Mouse (Mus musculus): ENCODE results near the gene Cyb5b.
"Not testable (repeated sequence)": the region's sequence is repeated elsewhere in the genome, so short reads cannot be mapped to it uniquely, and the experiment has no call there.

Gene Cyb5b

DNA sequence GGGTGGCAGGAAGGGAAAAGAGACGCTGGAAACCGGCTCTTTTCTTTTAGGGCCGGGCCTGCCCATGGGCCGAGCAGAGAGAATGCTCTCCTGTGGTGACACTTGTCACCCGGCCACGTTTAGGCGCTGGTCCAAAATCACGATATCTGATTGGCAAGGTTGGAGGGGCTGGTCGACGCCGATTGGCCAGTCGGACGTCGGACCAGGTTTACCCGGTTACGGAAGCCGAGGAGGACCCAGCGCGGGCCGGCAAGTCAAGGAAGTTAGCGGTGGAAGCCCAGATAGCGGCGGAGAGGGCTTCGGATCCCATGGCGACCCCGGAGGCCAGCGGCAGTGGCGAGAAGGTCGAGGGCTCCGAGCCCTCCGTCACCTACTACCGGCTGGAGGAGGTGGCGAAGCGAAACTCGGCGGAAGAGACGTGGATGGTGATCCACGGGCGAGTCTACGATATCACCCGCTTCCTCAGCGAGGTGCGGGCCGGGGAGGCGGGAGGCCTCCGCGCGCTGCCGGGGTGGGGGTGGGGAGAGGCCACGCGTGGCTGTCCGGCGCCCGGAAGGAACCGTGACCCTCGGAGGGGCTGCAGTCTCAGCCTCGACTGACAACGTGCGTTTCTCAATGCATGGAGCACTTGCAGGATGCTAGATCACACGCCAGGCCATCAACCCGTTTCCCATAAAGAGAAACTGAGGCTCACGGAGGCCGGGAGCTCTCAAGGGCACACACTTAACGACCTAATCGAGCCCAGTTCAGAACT is at the start of gene Cyb5b:
TSS of gene Cyb5b (plus strand) at position 237 of the 754 bp plus-strand sequence.
- peak; percentile 97 for DNase-seq

DNA sequence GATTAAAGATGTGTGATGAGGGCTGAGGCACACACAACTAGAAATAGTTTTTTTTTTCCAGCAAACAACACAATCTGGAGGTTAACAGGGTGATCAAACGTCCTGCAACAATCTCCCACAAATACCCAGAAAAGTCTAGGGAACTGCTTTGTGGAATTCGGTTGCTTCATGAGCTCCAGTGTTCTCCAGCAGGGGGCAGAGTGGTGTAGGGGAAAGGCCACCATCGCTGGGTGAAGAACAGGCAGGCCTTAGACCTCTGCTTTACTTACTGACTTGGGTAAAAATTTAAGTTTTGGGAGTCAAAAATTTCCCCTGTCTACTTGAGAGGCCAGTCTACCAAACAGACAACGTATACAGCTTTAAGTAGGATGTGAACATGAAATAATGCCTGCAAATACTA is 45.9 kb upstream of the Cyb5b start:
- DNase-seq = peak; percentile 37

DNA sequence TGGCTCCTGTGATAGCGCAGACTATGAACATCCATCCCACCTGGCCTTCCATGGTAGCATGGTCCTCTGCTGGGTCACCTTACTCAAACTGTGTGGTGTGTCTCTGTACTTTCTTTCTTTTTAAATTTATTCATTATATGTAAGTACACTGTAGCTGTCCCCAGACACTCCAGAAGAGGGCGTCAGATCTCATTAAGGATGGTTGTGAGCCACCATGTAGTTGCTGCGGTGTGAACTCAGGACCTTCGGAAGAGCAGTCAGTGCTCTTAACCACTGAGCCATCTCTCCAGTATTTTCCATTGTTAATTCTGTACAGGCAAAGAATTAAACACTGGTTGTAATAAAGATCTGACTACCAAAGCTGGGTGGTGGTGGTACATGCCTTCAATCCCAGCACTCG is 42.4 kb upstream of the Cyb5b start:
- DNase-seq = not testable (repeated sequence)

DNA sequence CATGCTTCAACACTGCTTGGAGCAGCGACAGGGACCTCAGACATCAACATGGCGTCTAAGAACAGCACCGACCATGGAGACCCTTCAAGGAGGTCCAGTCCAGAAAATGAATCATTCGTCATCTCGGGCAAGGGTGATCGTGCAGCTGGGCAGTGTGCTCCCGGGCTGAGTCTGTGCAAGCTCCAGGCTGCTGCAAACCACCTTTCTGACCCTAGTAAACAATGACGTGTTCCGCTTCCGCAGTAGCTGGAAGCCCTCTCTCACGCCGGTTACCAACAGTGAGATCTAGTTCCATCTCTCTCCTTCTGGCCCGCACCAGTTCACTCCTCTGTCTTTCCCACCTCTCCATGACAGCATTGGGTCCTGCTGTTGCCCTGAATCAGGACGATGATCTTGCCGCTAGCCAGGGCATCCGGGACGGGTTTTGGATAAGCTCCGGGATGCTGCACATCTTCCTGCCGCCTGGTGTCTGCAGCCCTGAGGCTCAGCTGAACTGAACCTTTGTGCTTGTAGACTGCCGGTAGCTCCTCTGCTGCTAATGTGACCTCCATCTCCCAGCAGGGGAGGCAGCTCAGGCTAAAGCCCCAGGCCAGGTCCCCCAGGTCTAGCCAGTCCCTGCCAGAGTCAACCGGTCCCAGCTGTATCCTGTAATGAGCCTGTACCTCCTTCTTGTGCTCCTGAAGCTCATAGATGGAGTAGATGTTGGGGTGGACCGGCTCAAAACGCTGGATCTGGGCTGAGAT is 41.3 kb upstream of the Cyb5b start:
- DNase-seq = no peak

DNA sequence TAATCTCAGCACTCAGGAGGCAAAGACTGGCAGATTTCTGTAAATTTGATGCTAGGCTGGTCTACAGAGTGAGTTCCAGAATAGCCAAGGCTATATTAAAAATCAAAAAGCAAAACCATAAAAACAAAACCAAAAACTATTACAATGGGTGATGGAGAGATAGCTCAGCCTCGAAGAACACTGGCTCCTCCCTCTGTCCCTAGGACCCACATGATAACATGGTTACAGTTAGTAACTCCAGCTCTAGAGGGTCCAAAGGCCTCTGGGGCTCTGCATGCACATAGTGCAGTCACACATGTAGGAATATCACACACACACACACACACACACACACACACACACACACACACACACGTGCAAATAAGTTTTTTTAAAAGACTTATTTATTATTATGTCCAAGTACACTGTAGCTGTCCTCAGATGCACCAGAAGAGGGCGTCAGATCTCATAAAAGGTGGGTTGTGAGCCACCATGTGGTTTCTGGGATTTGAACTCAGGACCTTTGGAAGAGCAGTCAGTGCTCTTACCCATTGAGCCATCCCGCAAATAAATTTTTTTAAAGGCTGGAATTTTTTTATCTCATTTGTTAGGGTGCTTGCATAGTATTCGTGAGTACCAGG is 40.5 kb upstream of the Cyb5b start:
- DNase-seq = no peak

DNA sequence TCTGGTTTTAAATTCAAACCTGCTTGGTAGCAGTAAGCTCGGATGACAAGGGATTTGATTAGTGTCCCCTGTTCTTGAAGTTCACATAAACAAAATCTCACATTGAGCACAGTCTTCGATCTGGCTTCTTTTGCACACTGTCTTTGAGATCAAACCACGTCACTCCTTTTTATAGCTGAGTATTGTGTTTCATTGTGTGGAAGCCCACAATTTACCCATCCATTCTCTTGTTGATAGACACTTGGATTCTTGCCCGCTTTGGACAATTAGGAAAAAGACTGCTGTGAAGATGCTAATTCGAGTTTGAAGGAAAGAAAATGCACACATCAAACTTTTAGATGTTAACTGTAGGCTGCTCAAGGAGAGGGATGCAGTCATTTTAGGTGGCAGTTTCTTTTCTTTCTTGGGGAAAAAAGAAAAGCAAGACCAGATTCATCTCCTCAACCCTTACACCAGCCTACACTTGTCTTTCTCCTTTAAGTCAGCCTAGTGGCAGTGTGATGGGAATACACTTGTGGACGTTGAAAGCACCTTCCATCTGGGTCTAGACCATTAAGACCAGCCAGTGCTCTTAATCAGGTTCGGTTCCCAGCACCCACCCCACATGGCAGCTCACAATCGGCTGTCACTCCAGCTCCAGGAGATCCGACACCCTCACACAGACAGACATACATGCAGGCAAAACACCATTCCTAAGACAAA is 39.7 kb upstream of the Cyb5b start:
- no peak for DNase-seq

DNA sequence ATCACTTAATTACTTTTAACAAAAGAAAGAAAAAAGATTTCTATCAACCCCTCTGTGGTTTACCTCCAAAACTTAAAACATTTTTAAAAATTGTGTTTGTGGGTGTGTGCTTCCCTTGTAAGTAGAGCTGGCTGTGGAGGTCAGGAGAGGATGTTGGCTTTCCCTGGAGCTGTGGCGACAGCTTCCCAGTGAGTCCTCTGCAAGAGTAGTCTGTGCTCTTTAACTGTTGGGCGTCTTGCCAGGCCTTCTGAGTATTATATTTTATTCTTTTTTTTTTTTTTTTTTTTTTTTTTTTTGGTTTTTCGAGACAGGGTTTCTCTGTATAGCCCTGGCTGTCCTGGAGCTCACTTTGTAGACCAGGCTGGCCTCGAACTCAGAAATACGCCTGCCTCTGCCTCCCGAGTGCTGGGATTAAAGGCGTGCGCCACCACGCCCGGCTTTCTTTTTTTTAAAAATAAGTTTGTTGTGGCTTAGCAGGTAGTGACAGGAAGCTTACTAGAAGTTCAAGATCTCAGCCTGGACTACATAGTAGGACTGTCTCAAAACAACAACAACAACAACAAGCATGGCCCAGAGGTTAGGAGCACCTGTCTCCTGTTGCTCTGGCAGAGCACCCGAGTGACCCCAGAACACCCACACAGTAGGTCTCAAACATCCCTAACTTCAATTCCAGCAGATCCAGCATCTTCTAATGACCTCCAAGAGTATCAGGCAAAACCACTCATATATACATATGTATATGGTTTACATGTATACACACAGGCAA is 38.9 kb upstream of the Cyb5b start:
- DNase-seq = no peak

DNA sequence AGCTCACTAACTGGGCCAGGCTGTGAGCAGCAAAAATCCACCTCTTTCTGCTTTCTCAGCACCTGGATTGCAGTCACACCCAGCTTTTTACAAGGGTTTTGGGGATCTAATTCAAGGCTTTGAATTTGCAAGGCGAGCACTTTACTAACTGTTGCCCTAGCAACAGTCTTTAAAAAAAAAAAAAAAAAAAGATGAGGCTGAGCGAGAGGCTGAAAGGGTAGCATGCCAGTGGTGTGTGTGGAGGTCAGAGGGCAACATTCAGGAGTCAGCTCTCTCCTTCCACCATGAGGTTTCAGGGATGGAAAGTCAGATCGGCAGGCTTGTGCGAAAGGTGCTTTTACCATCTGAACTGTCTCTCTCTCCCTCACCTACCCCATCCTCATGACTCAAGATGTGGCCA is 37.2 kb upstream of the Cyb5b start:
- DNase-seq = no peak

DNA sequence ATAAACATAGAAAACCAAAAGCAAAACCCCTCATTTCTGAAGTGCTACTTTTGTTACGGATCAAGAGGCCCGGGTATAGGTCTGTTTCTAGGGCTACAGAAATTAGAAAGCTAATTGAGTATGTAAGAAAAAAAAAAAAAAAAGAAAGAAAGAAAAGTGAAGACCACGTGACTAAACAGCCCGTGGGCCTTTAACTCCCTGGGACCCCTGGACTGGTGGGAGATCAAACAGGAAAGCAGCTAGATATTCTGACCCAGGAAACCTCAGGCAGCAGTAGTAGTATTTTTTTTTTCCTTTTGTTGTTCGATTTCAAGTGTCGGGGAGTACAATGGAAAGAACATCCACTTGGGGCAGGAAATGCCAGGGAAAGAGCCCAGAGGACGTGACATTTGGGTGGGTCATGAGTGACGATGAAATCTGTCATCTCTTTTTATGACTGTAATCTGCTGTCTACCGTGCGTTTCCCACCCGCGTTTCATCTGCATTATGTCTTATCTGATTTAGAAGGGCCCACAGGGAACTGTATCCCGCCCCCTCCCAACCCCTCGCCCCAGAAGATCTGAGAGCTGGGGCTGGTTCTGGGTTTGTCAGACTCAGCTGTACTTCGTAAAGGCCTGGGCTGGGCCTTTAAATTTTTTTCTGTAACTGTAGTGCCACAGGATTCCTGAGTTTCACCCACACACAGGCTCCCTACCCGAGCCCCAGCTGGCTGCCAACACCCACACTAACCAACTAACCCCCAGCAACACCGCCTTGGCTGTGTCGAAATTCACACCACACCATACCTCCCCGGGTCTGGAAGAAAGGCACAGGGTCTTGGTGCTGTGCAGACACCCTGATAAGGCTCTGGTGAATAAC is 36.1 kb upstream of the Cyb5b start:
- DNase-seq = no peak

DNA sequence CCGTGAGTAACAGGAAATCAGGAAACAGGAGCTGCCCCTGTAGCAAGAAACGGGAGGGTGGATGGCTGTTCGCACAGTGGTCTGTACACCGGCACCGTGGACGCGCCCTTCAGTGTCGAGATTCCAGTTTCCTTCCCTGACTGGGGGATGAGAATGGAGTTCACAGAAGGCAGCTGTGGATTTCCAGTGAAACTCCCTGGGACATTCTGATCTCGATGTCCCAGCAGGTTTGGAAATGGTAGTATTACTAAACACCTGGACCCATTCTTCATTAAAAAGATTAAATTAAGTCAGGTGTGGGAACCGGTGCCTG is 35.5 kb upstream of the Cyb5b start:
- DNase-seq = no peak

DNA sequence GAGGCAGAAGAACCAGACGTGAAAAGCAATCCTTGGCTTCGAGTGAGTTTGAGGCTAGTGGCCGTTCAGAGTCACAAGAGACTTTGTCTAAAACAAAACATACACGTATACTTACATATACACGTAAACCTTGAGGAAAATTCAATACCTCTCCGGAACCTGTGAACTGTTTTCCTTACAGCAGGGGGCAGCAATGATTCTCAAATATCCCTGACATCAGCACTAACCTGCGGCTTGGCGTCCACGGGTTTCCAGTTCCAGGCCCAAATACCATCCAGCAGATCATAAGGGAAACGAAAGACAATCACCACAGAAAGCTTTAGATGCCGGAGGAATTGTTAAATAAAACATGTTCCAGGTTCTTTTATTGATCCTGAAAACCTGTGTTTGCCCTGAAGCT is 34.4 kb upstream of the Cyb5b start:
- peak; percentile 80 for DNase-seq

DNA sequence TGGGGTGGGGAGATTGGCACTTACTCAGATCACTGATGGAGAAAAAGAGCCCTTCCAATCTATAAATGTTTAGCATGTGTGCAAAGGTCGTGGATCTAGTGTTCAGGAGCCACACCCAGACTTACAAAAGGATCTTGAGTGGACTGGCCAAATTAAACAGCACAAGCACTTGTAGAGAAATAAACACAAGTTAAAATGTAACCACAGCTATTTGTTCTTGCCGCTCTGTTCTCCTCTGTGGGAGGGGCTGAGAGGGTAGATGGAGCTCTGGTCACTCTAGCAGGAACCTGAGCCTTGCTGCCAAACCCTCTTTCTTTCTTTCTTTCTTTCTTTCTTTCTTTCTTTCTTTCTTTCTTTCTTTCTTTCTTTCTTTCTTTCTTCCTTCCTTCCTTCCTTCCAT is 33.4 kb upstream of the Cyb5b start:
- DNase-seq = no peak

DNA sequence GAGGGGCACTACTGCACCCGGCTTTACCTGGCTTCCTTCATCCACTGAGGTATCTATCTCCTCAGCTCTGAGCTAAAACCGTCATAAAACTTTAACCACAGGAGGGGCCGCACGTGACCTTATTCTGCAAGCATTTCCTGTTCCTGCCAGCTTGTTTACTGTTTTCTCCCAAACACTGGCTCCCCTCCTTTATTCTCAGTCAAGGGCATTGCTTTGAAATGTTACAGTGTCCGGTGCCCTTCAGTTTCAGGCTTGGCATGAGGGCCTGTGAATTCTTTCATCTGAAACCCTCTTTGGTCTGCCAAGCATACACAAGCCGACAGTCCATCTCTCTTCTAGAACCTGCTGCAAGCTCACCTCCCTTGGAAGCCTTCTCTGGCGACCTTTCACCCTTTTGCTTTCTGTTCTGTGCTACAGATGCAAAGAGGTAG is 31.6 kb upstream of the Cyb5b start:
- DNase-seq = peak; percentile 25

DNA sequence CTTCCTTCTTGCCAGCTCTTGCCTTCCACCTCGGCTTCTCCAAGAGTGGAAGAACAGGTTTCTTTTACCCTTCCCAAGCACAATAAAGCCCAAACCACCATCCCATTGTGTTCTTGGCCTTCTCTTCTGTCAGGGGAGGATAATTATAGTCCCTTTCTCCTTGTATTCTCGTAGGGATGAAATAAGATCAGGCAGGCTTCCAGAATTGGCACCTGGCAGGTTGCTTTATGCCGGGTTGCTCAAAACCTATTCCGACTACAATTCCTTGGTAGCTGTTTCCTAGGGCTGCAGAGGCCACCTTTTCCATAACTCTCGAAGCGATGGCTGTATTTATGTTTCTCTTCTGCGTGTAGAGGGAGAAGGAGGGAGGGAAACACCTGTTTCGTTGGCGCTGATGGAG is 31.0 kb upstream of the Cyb5b start:
- DNase-seq = peak; percentile 40

DNA sequence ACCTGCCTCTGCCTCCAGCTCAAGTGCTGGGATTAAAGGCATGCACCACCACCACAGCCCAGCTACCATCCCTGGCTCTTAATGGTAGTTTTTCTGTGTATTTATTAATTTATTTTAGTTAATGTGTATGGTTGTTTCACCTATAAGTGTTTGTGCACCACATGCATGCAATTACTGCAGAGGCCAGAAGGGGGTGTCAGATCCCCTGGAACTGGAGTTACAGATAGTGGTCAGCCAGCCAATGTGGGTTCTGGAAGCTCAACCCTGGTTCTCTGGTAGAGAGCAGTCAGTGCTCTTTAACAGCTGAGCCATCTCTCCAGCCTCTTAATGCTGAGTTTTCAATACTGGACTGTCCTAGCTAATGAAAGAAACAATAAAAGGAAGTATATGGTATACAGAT is 29.6 kb upstream of the Cyb5b start:
- no peak for DNase-seq

DNA sequence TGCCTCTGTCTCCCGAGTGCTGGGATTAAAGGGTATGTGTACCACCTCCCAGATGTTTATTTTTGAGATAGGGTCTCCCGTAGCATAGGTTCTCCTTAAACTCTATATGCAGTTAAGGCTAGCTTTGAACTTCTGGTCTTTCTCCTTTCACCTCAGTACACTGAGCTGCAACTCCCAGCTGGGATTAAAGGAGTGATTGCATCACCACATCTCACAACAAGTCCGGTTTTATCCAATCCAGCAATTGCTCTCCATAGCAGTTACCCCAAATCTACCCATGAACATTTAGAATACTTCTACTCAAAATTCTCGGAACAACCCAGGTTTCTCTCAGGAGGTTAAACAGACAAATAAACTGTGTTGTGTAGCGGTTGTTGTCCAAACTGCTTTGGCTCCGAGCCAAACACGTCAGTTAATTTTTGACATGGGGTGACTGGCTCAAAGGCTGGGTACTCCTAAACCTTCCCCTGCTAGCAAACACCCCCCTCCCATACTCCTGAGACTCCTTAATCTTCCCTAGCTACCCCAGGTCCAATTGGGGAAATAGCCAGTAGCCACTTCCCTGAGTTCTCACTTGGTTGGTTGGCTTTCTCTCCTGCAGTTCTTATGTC is 28.7 kb upstream of the Cyb5b start:
- DNase-seq = no peak

DNA sequence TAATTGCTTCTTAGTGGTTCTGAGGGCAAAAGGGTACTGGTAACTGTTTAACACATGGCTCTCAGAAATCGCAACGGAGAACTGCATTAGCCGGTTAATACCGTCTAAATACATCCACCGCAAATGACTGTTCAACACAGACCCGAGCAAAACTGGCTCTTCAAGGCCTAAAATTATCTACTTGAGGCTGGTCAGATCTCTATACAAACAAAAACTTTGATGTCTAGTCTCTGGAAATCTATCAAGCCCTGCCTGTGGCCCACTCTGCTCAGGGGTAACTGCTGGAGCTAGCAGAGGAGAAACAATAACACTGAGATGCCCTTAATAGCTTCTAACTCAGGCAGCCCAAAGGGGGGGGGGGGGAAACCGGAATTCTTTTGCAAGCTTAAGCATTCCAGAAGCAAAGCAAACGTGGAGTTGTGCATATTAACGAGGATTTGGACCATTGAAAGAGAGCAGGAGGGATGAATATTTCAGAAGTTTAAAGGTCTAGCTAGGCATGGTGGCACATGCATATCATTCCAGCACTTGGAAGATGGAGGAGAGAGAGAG is 27.3 kb upstream of the Cyb5b start:
- no peak for DNase-seq

DNA sequence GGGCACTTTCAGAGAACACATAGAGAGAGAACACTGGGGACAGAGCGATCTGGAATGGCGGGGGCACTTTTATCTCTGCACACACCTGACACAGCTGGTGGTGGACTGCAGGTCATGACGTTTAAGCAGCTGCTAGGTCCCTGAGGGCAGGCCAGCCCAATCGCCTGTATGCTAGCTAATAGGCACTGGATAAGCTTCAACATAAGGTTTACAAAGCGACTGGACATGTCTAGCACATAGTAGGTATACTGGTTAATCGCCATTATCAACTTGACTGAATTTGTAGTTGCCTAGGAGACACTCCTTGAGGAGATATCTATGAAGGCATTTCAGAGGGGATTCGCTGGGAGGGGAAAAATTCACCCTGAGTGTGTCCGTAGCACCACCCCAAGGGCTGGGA is 26.1 kb upstream of the Cyb5b start:
- no peak for DNase-seq

DNA sequence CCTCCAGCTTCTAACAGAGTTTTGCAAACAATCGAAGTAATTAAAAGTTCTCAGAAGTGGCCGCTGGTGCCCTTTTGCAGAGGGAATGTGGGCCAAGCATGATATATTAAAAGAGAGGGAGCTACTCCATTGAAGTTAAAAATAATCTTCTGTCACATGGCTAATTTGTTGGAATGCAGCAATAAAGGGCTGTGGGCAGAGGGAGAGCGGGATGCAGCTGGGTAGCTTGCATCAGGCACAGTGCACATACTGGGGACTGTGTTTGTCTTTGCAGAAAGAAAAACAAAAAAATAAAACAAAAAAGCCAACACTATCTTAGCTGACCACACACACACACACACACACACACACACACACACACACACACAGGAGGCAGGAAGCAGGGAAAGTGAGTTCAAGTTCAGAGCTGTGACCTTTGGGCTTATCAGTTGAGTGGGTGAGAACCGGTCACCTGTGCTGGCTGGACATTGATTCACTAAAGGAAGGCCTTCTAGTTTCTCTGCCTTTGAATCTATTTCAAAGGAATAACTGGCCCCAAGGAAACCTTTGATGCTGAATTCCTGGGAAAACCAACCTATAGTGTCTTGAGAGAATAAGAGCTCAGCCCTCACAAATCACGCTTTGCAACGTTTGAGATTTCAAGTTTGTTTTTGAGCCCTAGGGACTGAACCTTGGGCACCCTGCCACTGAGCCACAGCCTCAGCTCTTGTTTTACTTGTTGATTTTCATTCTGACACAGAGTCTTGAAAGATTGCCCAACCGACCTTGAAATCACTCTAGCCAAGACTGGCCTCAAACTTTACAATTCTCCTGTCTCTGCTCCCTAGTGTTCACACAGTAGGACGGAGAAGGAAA is 21.0 kb upstream of the Cyb5b start:
- no peak for DNase-seq

DNA sequence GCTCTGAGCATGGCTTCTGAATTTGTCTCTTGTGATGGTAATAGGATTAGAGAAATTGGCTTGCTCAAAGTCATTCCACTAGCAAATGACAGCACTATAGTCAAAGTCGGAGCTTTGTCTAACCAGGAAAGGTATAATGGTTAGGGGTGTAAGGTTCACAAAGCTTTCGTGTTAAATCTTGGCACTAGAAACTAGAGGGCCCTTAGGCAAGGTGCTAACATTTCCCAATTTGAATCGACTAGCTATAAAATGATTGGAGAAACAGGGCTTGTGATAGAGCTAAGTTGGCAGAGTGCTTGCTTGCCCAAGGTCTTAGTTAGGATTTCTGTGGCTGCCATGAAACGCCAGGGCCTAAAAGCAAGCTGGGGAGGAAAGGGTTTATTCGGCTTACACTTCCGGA is 20.4 kb upstream of the Cyb5b start:
- DNase-seq = no peak

All from cerebellum, adult 9-11 months (tissue).